Mouse (Mus musculus) brain, embryonic 14.5 days (tissue): ENCODE measurements around the gene Nol4l.

ENCODE experiments used
- CTCF ChIP-seq: fragments of 200-500 bp; IDR thresholded peaks from 2 replicates; pipeline ENCODE4 v1.5.1; 2012; ENCODE audit warnings: inconsistent platforms, mild to moderate bottlenecking, moderate library complexity, borderline replicate concordance; ENCODE audit not compliant: insufficient read depth, insufficient read length; ENCODE audit errors: extremely low read depth
- POLR2A ChIP-seq: fragments of 200-500 bp; IDR thresholded peaks from 2 replicates; pipeline ENCODE4 v1.6.1; 2012; ENCODE audit warnings: mild to moderate bottlenecking, inconsistent platforms, borderline replicate concordance; ENCODE audit not compliant: poor library complexity, insufficient read depth, insufficient read length, severe bottlenecking; ENCODE audit errors: extremely low read depth

- no peak for TF ChIP-seq CTCF
- no peak for TF ChIP-seq POLR2A
These were observed 17.1 kb downstream of the Nol4l start for GRCm38 (mm10) chr2:153512416-153513323.
